Mouse (Mus musculus): ENCODE measurements at regions not wholly inside any gene's neighbourhood (a gene's known extent, or its start where the extent isn't known, plus 50 kb on each side); places are given as distances from the start of the nearest gene placed in this dataset.

DNA sequence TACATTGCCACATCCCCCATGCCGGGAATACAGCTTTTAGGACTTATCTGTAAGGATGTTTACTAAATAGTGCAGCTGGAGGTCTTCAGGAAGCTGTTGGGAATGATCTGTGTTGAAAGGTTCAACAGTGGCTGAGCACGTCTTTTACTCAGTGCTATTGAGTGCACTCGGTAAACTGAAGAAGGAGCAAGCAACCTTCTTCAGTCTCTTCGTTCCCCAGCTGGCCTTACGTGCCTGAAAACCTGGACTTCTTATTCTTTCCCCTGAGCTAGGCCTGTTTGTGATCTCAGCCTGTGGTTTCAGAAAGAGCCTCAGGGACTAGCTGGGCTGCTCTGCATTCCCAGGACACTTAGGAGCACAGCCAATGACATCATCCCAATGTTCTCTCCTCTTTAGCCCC lies 51.2 kb upstream of the Rhox5 start:
- DNase-seq (ENCODE audit: low spot score): peak; percentile 40

DNA sequence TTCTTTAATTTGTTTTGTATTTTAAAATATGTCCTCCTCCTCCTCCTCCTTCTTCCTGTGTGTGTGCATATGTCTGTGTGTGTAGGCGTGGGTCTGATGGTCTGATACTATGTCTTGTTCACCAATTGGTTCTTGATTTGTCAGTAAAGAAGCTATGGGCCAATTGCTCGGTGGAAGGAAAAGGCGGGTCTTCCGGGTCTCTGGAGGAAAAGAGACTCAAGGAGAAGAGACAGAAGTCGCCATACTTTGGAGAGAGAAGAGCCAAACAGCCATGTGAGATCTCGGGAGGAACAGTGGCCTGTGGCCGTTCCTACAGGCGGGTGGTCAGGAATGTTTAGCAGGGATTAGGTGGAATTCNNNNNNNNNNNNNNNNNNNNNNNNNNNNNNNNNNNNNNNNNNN lies 50.3 kb upstream of the Rhox5 start:
- DNase-seq (ENCODE audit: low spot score): peak; percentile 62

Measured in MN1 (cell line).